Mouse (Mus musculus) stomach, adult 2 months (tissue): ENCODE data around the gene Tmem138. TPM values are rescaled to one million over a fixed set of nuclear protein-coding genes. Genes with fewer than 3 reads are reported as not detected.

Experiments used
- polyA plus RNA-seq: library from polyadenylated mRNA; depleted of rRNA; stranded (reverse); fragments of >200 nt; gene quantifications from 2 replicates; pipeline ENCODE4 v1.2.3, GENCODE M21; 2012; rRNA removed

Gene Tmem138
- 3.2 and 3.5 TPM in 2 replicates for polyA plus RNA-seq

DNA sequence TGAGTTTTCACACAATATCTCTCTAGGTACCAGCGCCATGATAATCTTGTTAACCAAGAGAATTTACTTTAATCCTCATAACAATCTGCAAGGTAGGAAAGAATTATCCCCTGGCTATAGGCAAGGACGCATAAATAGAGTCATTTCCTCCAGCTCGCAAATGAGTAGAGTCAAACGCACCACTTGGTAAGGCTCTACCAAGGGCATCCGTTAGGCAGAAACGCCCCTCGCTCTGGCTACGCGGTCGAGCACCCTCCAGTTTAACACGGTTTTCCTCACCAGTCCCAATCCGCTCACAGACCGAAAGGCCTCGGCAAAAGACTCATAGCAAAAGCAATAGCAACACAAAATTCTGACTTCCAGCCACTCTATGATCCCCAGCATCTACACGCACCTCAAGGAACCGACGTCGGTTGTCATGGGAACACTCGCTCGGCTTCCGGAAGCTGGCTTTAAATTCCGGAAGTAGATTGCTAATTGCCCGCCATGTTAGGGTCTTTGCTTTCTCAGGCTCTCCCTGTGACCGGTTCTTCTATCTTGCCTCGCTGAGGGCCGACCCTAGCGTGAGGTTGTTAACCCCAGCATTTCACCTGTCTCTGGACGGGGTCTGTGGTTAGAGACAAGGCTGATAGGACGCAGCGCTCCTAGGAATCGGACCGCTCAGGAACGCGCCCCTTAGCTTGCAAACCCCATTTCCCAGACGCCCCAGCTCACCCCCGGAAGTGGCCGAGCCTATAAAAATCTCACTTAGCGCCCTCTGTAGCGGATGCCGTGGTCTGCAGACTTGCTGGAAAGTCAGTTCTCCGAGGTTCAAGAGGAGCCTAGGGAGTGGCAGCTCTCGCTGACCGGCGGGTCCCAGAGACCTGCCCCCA, at the start of gene Tmem138, which contains the start of gene Cyb561a3:
Gene Tmem138, minus strand, starts transcription at position 673 of the 872 bp plus-strand sequence.
Gene Cyb561a3, plus strand, starts transcription at position 483 of the 872 bp plus-strand sequence.

DNA sequence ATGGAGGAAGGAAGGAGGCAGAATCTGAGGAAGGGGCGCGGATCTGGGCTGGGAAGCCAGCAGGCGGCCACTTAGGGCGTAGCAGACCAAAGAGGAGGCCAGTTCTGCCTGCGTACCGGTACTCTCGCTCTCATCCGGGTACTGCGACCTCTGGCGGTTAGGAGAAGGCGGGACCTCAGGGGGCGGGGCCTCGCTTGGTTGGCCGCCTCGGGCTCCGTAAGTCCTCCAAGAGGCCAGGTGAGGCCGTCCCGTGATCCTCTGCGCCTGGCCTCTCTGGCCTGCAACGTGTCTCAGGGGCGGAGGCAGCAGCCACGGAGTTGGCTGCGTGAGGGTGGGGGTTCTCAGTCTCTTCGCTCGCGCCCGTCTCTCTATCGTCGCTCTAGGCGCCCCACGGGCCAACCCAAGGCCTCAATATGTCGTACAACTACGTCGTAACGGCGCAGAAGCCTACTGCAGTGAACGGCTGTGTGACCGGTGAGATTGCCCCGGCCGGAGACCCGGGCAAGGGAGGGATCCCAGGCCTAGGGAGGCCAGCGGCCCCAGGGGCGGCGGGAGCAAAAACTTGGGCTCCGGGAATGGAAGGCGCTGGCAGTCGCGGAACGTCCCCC, 28.2 kb upstream of the Tmem138 start, which contains the start of the genes Ddb1 and Tkfc:
Gene Ddb1, plus strand, starts transcription at position 35 of the 608 bp plus-strand sequence.
Gene Tkfc, minus strand, starts transcription at position 362 of the 608 bp plus-strand sequence.

DNA sequence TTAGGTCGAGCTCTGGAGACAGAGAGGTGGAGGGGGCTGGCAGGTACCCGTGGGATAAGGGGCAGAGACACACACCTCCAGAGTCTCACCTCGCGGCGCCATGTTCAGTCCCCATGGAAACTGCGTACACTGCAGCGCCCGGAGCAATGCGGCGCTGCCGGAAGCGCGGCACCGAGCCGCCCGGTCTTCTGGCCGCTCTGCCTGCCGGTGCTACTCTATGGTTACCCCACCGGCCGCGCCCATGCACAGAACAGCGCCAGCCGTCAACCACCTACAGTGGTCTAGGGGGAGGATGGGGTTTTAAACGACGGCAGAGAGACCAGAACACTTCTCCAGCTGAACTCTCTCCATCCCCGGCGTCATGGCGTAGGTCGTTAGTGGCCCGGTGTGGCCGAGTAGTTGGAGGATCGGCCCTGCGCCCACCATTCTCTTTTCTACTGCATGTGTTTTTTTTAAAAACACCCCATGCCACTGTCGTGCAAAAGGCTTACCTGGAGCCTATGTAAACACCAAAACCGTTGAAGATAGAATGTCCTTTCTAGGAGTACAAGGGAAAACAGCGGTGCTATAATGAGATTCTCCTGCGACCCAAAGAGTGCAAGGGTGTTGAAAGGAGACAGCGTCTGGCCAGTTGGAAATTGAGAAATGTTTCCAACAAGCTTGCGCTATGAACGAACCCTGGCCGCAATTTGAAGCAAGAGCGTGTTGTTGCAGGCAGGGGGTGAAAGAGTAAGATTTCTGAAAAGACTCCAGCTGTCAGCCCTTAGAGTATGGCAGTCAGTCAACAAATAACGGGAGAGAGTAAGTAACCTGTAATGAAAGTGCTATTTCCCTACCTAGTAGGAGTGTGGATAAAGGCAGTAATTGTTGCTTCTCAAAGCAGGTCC, 21.3 kb downstream of the Tmem138 start, which contains the start of gene Tmem216:
Gene Tmem216, minus strand, starts transcription at position 615 of the 887 bp plus-strand sequence.

DNA sequence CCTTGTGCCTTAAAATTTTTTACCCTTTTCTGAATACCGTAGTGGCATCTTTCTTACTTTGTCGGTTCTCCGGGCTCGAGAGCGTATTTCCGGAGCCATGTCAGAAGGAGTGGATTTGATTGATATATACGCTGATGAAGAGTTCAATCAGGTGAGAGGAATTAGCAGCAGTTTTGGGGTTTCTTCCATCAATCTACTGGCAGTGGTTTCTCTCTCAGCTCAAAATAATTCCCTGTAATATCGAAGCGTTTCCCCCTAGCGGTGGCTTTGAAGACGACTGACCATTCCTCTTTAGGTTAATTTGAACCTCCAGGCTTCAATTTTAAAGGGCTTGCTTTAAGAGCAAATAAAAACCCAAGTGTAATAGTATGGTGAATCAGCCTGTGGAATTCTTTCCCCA, 51.3 kb downstream of the Tmem138 start, which contains the start of gene Sdhaf2:
Gene Sdhaf2, minus strand, starts transcription at position 233 of the 400 bp plus-strand sequence.

DNA sequence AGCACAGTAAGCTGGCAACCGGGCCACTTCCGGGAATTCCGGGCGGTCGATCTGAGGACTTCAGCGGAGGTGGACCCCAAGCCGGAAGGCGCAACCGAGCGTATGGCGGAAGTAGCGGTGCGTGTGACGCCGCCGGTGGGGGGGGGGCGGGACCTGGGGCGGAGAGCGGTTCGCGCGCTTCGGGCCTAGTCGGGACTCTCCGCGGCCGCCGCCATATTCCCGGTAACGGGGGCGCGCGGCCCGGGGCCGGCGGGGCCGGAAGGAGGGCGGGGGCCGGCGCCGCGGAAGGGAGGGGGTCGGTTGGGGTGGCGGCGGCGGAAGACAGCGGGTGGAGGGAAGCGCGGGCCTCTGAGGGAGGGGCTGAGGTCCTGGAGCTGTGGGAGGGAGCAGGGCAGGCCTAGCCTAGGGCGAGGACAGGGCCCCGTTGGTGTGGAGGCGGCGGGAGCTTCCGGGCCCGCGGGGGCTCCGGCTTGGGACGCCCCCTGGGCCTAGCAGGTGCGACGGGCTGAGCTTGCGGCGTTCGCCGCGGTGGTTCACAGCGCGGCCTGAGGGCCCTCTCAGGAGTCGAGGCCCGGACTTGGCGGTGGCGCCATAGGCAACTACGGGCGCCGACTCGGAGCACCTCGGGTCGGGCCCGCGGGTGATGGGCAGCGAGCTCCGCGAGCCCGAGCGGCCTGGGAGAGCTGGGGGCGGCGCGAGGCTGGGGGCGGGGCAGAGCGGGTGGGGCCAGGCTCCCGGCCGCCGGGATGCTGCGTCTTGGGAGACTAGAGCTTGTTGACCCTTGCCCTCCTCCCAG, 51.9 kb downstream of the Tmem138 start, which contains the start of gene Cpsf7:
Gene Cpsf7, plus strand, starts transcription at position 161 of the 796 bp plus-strand sequence.

Other genes with a start within 250 kb of the Tmem138 start
- gene Syt7, start 188.3 kb downstream of the Tmem138 start, polyA plus RNA-seq, result 4.6 and 5.7 TPM in 2 replicates
- 10.3 and 15.4 TPM in 2 replicates for gene Lrrc10b, start 119.9 kb downstream of the Tmem138 start, polyA plus RNA-seq
- gene Ppp1r32, start 94.4 kb downstream of the Tmem138 start, polyA plus RNA-seq, result 0.17 and 0.18 TPM in 2 replicates
- 8.9 and 10.5 TPM in 2 replicates for gene Cpsf7, start 52.1 kb downstream of the Tmem138 start, polyA plus RNA-seq
- 3.5 and 3.6 TPM in 2 replicates for gene Sdhaf2, start 51.2 kb downstream of the Tmem138 start, polyA plus RNA-seq
- 4.7 and 5.8 TPM in 2 replicates for gene Tmem216, start 21.1 kb downstream of the Tmem138 start, polyA plus RNA-seq
- gene Cyb561a3, start 190 bp downstream of the Tmem138 start, polyA plus RNA-seq, result 16.8 and 17.4 TPM in 2 replicates
- gene Ddb1, start 28.0 kb upstream of the Tmem138 start, polyA plus RNA-seq, result 25.3 and 35.1 TPM in 2 replicates
- 3.3 and 3.8 TPM in 2 replicates for gene Tkfc, start 28.3 kb upstream of the Tmem138 start, polyA plus RNA-seq
- 0.05 and 0.08 TPM in 2 replicates for gene Vwce, start 56.9 kb upstream of the Tmem138 start, polyA plus RNA-seq
- gene Pga5, start 100.7 kb upstream of the Tmem138 start, polyA plus RNA-seq, result 87.4 and 147 TPM in 2 replicates
- 21.5 and 23.0 TPM in 2 replicates for gene Vps37c, start 111.4 kb upstream of the Tmem138 start, polyA plus RNA-seq
- gene Cd5, start 161.6 kb upstream of the Tmem138 start, polyA plus RNA-seq, result 0.45 and 0.65 TPM in 2 replicates